Mouse (Mus musculus) neural tube, embryonic 11.5 days (tissue): ENCODE results near the gene Exoc7. TPM values are rescaled to one million over a fixed set of nuclear protein-coding genes. Genes with fewer than 3 reads are reported as not detected.

Experiments used
- ATAC-seq: fragments of 200-750 bp; cut with Nextera tagmentation; 2 replicates; pipeline ENCODE4 v1.8.0; 2017; ENCODE audit warnings: moderate number of reproducible peaks, mild to moderate bottlenecking, moderate TSS enrichment, moderate library complexity; ENCODE audit not compliant: insufficient read depth, low FRiP score, low TSS enrichment
- DNase-seq: peaks from one replicate; pipeline ENCODE4 v3.0.0-alpha.2; 2015; ENCODE audit warnings: low spot score
- H3K27ac ChIP-seq: fragments of 300-500 bp; sonication (generic); 2 replicates; pipeline ENCODE4 v1.5.1; 2014; ENCODE audit warnings: low read depth, mild to moderate bottlenecking, low read length
- H3K27me3 ChIP-seq: fragments of 300-500 bp; sonication (generic); 2 replicates; pipeline ENCODE4 v1.6.1; 2014; ENCODE audit warnings: mild to moderate bottlenecking, low read length, mixed read lengths; ENCODE audit not compliant: control insufficient read depth, insufficient read depth
- H3K36me3 ChIP-seq: fragments of 300-500 bp; sonication (generic); 2 replicates; pipeline ENCODE4 v1.6.1; 2014; ENCODE audit warnings: mild to moderate bottlenecking, low read length, moderate library complexity, mixed read lengths; ENCODE audit not compliant: control insufficient read depth, insufficient read depth
- H3K4me1 ChIP-seq: fragments of 300-500 bp; sonication (generic); 2 replicates; pipeline ENCODE4 v1.6.1; 2014; ENCODE audit warnings: low read length, mixed read lengths; ENCODE audit not compliant: control insufficient read depth, insufficient read depth
- H3K4me2 ChIP-seq: fragments of 300-500 bp; sonication (generic); 2 replicates; pipeline ENCODE4 v1.6.1; 2014; ENCODE audit warnings: low read depth, mild to moderate bottlenecking, moderate library complexity
- H3K4me3 ChIP-seq: fragments of 300-500 bp; sonication (generic); 2 replicates; pipeline ENCODE4 v1.5.1; 2014; ENCODE audit warnings: low read depth, low read length
- H3K9ac ChIP-seq: fragments of 300-500 bp; sonication (generic); 2 replicates; pipeline ENCODE4 v1.6.1; 2014; ENCODE audit warnings: mild to moderate bottlenecking, low read length
- H3K9me3 ChIP-seq: fragments of 300-500 bp; sonication (generic); 2 replicates; pipeline ENCODE4 v1.6.1; 2016; ENCODE audit warnings: low read length; ENCODE audit not compliant: control insufficient read depth
- WGBS: fragments of 180-500 bp; shearing (Covaris S2); extraction: QIAGEN DNeasy Blood & Tissue Kit; methylation state at CpG from one replicate; pipeline ENCODE4 v1.1.7; 2014; 5-methylcytosine and 5-hydroxymethylcytosine counted together
- polyA plus RNA-seq: library from polyadenylated mRNA; unstranded; fragments of >200 nt; fragmentation: Nextera tagmentation; extraction: Ambion mirVana; gene quantifications from 2 replicates; pipeline ENCODE4 v1.2.1, GENCODE M21; 2014

Exoc7 gene
- polyA plus RNA-seq, 1 experiment from 2014 or later = 74.3 TPM

- Histone ChIP-seq H3K4me3 (peak overlapping the region; percentile 42), H3K27ac (no peak overlapping the region), H3K36me3 (no peaks in the 10 kb centered on the region), H3K9ac (peak overlapping the region; percentile 71; the same call in 1 of the 2 replicates), H3K4me2 (peak overlapping the region; percentile 82), H3K9me3 (no peaks in the 10 kb centered on the region), H3K4me1 (peaks cover 42% of the 10 kb centered on the region), H3K27me3 (peaks cover 20% of the 10 kb centered on the region)
- ATAC-seq (no peak), DNase-seq (no peak)
- WGBS = 79% methylated on average over 4 of the region's 4 CpGs
Observed at GRCm38 (mm10) chr11:116336393-116336792, 29.4 kb upstream of the Exoc7 start.

- peaks cover 20% of the 10 kb centered on the region for H3K27me3 ChIP-seq
- H3K4me3 ChIP-seq = peak within 1 kb of the TSS; percentile 42
- peak within 1 kb of the TSS; percentile 82 for H3K4me2 ChIP-seq
- peak within 1 kb of the TSS; percentile 71 for H3K9ac ChIP-seq
- H3K9me3 ChIP-seq = no peaks in the 10 kb centered on the region
- ATAC-seq = peak; percentile 88
- no peaks in the 10 kb centered on the region for H3K36me3 ChIP-seq
- peaks cover 42% of the 10 kb centered on the region for H3K4me1 ChIP-seq
- 0 out of 2 replicates have a peak within 1 kb of the TSS, but pooled peaks have one; percentile 24 for H3K27ac ChIP-seq
- WGBS = under 1% methylated on average over 56 of the region's 61 CpGs
- DNase-seq = peak; percentile 97
Observed at GRCm38 (mm10) chr11:116335244-116336036, 28.4 kb upstream of the Exoc7 start, which contains the start of gene Foxj1. Foxj1 (minus strand) TSS chr11:116335399.

- Histone ChIP-seq H3K27me3 (peaks cover 20% of the 10 kb centered on the region), H3K27ac (no peak overlapping the region), H3K36me3 (no peaks in the 10 kb centered on the region), H3K9ac (peak overlapping the region; percentile 32), H3K4me2 (peak overlapping the region; percentile 82), H3K4me1 (peaks cover 51% of the 10 kb centered on the region), H3K9me3 (no peaks in the 10 kb centered on the region), H3K4me3 (peak overlapping the region; percentile 25)
- 6% methylated on average over 26 of the region's 26 CpGs for WGBS
- ATAC-seq = no peak
- no peak for DNase-seq
Observed at GRCm38 (mm10) chr11:116334417-116334782, 27.4 kb upstream of the Exoc7 start.

- Histone ChIP-seq H3K4me1 (peaks cover 57% of the 10 kb centered on the region), H3K36me3 (no peaks in the 10 kb centered on the region), H3K9me3 (no peaks in the 10 kb centered on the region), H3K4me2 (peak overlapping the region; percentile 82), H3K27me3 (peaks cover 20% of the 10 kb centered on the region), H3K4me3 (peak overlapping the region; percentile 25), H3K27ac (no peak overlapping the region), H3K9ac (peak overlapping the region; percentile 32)
- ATAC-seq = no peak
- no peak for DNase-seq
- 28% methylated on average over 30 of the region's 31 CpGs for WGBS
Observed at GRCm38 (mm10) chr11:116333526-116334416, 26.7 kb upstream of the Exoc7 start.

GRCm38 (mm10) chr11:116332983-116333270, 25.9 kb upstream of the Exoc7 start:
- H3K4me3 ChIP-seq = no peak overlapping the region
- H3K4me1 ChIP-seq = peaks cover 57% of the 10 kb centered on the region
- no peaks in the 10 kb centered on the region for H3K9me3 ChIP-seq
- no peaks in the 10 kb centered on the region for H3K36me3 ChIP-seq
- no peak overlapping the region for H3K4me2 ChIP-seq
- ATAC-seq = no peak
- no peak overlapping the region for H3K9ac ChIP-seq
- peaks cover 20% of the 10 kb centered on the region for H3K27me3 ChIP-seq
- 82% methylated on average over 3 of the region's 3 CpGs for WGBS
- H3K27ac ChIP-seq = no peak overlapping the region
- DNase-seq = no peak

- peak; percentile 69 for DNase-seq
- H3K4me1 ChIP-seq = peaks cover 57% of the 10 kb centered on the region
- peaks cover 20% of the 10 kb centered on the region for H3K27me3 ChIP-seq
- 34% methylated on average over 19 of the region's 19 CpGs for WGBS
- peak overlapping the region; percentile 16; the same call in 1 of the 2 replicates for H3K4me2 ChIP-seq
- no peaks in the 10 kb centered on the region for H3K9me3 ChIP-seq
- H3K36me3 ChIP-seq = no peaks in the 10 kb centered on the region
- ATAC-seq = peak; percentile 64
- peak overlapping the region; percentile 35; the same call in 1 of the 2 replicates for H3K9ac ChIP-seq
- H3K4me3 ChIP-seq = no peak overlapping the region
- H3K27ac ChIP-seq = peak overlapping the region; percentile 56
Observed at GRCm38 (mm10) chr11:116332232-116332982, 25.4 kb upstream of the Exoc7 start.

- Histone ChIP-seq H3K27me3 (peaks cover 20% of the 10 kb centered on the region), H3K9ac (peak overlapping the region; percentile 5; the same call in 1 of the 2 replicates), H3K4me1 (peaks cover 48% of the 10 kb centered on the region), H3K4me2 (no peak overlapping the region), H3K36me3 (no peaks in the 10 kb centered on the region), H3K9me3 (no peaks in the 10 kb centered on the region), H3K27ac (peak overlapping the region; percentile 31; the same call in 1 of the 2 replicates), H3K4me3 (no peak overlapping the region)
- DNase-seq (no peak), ATAC-seq (no peak)
- WGBS = 61% methylated on average over 7 of the region's 7 CpGs
Observed at GRCm38 (mm10) chr11:116330211-116330518, 23.1 kb upstream of the Exoc7 start.
